Mouse (Mus musculus): ENCODE data around the gene Chd6.
A peak's percentile ranks its signal among the peaks of the same experiment; 100 is the strongest.

The Chd6 gene

GRCm38 (mm10) chr2:160921285-160921684, 187.6 kb downstream of the Chd6 start:
- DNase-seq, result no peak

- DNase-seq, result no peak
Observed at GRCm38 (mm10) chr2:160918930-160919215, 190.0 kb downstream of the Chd6 start.

GRCm38 (mm10) chr2:160918154-160918929, 190.5 kb downstream of the Chd6 start:
- DNase-seq, result no peak

GRCm38 (mm10) chr2:160917313-160917712, 191.6 kb downstream of the Chd6 start:
- DNase-seq, result no peak

GRCm38 (mm10) chr2:160916714-160917113, 192.2 kb downstream of the Chd6 start:
- DNase-seq, result no peak

DNA sequence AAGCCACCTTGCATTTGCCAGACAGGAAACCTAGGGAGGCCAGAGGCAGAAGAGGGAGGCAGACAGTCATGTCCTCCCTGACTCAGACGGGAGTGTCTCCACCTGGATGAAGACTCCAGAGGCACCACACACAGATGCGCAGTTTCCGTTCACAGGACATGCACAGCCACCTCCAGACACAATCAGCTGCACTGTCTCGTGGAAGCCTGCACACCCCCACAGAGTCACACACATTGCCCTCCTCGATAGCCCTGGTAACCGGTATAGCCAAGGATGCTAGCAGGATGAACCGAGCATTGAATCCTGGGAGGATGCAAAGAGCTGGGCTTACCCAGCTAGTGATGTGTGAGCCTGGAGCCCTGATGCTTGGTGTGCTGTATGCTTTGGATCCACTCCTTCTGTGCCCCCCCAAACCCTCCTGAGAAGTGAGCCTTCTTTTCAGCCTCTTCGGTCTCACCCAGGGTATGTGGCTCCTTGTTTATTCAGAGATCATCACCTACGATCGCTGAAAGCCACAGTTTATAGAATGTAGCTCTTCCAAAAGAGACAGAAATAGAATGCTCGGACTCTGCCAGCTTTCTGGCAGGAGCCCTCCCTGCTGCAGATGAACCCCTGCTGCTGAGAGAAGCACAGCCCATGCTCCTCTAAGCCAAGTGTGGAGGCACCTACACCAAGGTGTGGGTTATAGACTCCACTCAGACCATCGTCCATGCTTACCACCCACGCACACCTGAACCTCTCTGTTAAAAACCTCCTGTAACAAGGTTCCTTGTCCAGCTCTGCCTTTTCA, 192.9 kb downstream of the Chd6 start:
- no peak for DNase-seq

- DNase-seq, result no peak
Observed at GRCm38 (mm10) chr2:160914656-160915055, 194.2 kb downstream of the Chd6 start.

DNA sequence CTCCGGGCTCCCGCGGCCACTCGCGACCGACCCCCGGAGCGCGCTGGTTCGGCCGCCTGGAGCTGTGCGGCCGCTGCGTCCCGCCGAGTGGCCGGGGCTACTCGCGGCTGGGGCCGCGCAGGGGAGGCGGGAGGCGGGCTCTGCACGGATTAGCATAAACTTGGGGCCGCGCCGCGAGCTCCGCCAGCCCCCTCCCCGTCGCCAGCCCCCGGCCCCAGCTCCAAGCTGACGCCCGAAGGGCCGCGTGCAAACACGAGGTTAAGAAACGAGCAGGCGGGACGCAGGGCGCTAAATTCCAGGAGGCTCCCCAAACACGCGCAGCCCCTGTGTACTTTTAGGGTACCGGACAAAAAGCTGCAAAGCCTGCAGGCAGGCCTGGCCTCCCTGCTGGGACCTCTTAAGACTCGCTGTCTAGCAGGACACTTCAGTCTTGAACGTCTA, 196.6 kb downstream of the Chd6 start, which contains the start of gene Emilin3:
TSS of gene Emilin3 (minus strand) at position 98 of the 441 bp plus-strand sequence.
- DNase-seq, result peak; percentile 18

DNA sequence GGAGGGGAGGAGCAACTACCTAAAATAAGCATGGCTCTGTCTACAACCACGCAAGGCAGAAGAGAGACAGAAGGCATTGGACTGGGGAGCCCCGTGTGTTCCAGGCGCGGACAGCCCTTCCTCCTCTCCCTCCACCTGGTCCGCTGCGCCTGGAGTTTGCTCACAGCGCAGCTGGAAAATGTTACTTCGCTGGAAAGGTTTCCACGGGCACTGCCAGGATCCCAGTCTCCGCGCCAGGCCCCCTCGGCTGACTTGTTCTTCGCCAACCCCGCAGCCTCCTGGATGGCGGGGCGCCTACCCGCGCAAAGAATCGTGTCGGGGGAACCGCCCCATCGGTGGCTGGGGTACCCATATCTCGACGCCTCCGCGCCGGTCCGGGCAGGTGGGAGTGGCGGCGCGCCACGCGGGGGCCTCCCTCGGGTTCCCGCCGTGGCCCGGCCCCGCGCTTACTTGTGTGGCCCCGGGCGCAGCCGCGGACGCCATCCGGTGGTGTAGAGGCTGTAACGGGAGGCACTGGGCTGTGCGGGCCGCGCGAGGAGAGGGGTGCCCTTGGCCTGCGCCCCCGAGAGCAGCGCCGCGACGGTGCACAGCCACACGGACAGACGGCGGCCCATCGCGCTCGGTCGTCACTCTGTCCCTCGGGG, 197.2 kb downstream of the Chd6 start:
- no peak for DNase-seq

DNA sequence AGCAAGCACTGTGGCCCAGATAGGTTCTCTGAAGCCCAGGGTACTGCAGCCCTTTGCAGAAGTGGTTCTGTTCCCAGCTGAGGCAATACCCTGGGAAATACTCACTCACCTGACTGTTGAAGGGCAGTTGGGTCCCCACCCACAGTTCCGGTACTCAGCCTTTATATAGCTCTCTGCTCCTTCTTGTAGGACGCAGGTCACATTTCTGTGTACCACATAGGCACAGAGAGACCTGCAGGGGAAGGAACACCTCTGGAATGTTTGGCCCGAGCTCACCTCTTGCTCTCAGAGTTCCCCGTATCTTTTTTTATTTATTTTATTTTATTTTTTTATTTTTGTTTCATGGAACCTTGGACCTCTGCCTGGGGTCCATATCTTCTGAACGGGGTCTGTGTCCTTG, 198.2 kb downstream of the Chd6 start:
- DNase-seq, result no peak

GRCm38 (mm10) chr2:160908607-160909006, 200.3 kb downstream of the Chd6 start:
- DNase-seq, result no peak

DNA sequence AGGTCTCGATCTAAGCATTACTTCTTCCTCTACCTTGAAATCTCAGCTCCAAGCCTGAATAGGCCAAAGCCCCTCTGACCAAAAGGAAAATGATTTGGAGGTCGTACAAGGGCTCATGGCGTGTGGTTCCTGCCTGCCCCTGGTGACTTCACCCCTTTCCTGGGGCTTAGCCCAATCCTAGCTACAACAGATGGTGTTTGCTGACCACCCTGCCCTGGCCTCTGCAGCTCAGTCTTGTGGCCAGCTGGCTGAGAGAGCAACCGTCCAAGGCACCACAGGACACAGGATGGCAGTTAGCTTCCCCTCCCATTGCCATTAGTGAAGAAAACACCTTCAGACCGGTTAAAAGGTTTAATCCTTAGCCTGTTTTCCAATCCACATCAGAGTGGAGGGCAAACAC, 202.8 kb downstream of the Chd6 start:
- DNase-seq, result no peak

DNA sequence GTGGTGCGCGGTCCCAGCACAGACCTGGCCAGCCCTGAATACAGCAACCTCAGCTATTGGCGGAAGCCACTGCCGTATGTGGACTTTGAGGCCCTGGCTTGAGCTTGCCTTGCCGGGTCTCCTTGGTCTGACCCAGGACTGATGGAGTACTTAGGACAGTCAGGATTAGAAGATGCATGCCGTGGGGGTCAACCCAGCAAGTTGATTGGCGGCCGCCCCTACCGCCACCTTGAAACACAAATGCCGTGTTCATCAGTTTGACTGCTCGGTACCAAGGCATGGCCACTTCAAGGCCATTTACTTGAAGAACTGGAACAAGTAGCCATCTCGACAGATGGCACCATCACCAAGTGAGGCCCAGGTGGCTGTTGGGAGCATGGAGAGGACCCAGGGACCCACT, 203.6 kb downstream of the Chd6 start:
- DNase-seq, result no peak

DNA sequence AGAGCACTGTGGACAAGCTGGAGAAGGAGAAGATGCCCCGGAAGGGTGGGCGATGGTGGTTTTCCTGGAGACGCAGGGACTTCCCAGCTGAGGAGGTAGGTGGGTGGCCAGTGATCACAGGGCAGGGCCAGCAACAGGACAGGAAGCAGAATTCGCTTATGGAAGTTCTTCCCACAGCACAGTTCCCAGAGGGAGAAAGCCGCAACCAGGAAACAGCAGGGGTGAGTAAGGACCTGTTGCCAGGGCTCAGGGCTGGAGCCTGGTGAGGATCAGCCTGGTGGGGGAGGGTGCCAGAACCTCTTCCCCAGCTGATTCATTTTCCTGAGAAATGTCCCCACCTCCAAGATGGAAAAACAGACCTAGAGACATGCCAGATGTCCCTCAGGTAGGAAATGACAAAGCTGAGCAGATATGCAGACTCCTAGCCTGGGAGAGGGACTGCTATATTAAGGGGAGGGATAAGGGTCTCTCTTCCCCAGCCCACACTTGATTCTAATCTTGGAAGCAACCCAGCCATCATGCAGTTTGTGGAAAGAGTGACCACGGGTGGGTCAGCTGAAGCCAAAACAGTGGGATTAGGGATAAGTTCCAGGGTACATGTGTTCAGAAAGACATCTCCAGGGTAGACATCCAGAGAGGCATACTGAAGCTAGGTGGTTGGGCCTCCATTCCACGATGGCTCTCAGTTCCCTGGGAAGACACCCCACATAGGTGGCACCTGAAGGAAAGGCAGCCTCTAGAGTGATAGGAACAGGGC, 207.0 kb downstream of the Chd6 start:
- DNase-seq, result no peak

All from liver (tissue).